Mouse (Mus musculus): ENCODE results near the gene Gdf1. TPM values are rescaled to one million over a fixed set of nuclear protein-coding genes. Genes with fewer than 3 reads are reported as not detected.

The Gdf1 gene
- polyA plus RNA-seq, 1 experiment from 2014 or later, result 0.16 TPM

GRCm38 (mm10) chr8:70361484-70362032 lies 31.9 kb downstream of the Gdf1 start:
- Histone ChIP-seq H3K36me3 (replicated peaks; ENCODE audit: insufficient read depth, low read length) (no peaks in the 10 kb centered on the region), H3K4me2 (ENCODE audit: low read depth, low read length) (no peak overlapping the region), H3K27me3 (ENCODE audit: insufficient read depth, low read length) (no peaks in the 10 kb centered on the region), H3K4me1 (ENCODE audit: insufficient read depth) (peaks cover 10% of the 10 kb centered on the region), H3K4me3 (ENCODE audit: low read depth, low read length) (no peak overlapping the region), H3K9ac (replicated peaks) (no peak overlapping the region), H3K9me3 (ENCODE audit: low read length) (no peaks in the 10 kb centered on the region), H3K27ac (ENCODE audit: low read depth) (no peak overlapping the region)
- WGBS (ENCODE audit: insufficient replicate concordance), result 79% methylated on average over 10 of the region's 10 CpGs
- ATAC-seq, result no peak
- TF ChIP-seq EP300 (IDR thresholded peaks at IDR 0.05; ENCODE audit: low read depth) (no peak), CTCF (IDR thresholded peaks at IDR 0.05; ENCODE audit: low read depth) (no peak)
- no peak for DNase-seq

GRCm38 (mm10) chr8:70364066-70364465 lies 34.4 kb downstream of the Gdf1 start:
- peak; percentile 80 for DNase-seq
- Histone ChIP-seq H3K9ac (replicated peaks) (no peak overlapping the region), H3K4me2 (ENCODE audit: low read depth, low read length) (no peak overlapping the region), H3K36me3 (replicated peaks; ENCODE audit: insufficient read depth, low read length) (no peaks in the 10 kb centered on the region), H3K4me1 (ENCODE audit: insufficient read depth) (peaks cover 4% of the 10 kb centered on the region; the same call in 1 of the 2 replicates), H3K9me3 (ENCODE audit: low read length) (no peaks in the 10 kb centered on the region), H3K27ac (ENCODE audit: low read depth) (peak overlapping the region; percentile 78), H3K4me3 (ENCODE audit: low read depth, low read length) (no peak overlapping the region), H3K27me3 (ENCODE audit: insufficient read depth, low read length) (no peaks in the 10 kb centered on the region)
- WGBS (ENCODE audit: insufficient replicate concordance), result 34% methylated on average over 5 of the region's 5 CpGs
- peak; percentile 23; the same call in 1 of the 2 replicates for TF ChIP-seq EP300 (IDR thresholded peaks at IDR 0.05; ENCODE audit: low read depth)
- TF ChIP-seq CTCF (IDR thresholded peaks at IDR 0.05; ENCODE audit: low read depth), result no peak
- peak; percentile 92 for ATAC-seq

GRCm38 (mm10) chr8:70366588-70366987 lies 37.0 kb downstream of the Gdf1 start:
- H3K4me2 ChIP-seq (ENCODE audit: low read depth, low read length), result no peak overlapping the region
- no peak overlapping the region for H3K9ac ChIP-seq (replicated peaks)
- DNase-seq (no peak), ATAC-seq (no peak)
- no peaks in the 10 kb centered on the region for H3K36me3 ChIP-seq (replicated peaks; ENCODE audit: insufficient read depth, low read length)
- no peak overlapping the region for H3K27ac ChIP-seq (ENCODE audit: low read depth)
- H3K4me1 ChIP-seq (ENCODE audit: insufficient read depth), result peaks cover 4% of the 10 kb centered on the region; the same call in 1 of the 2 replicates
- H3K9me3 ChIP-seq (ENCODE audit: low read length), result no peaks in the 10 kb centered on the region
- H3K27me3 ChIP-seq (ENCODE audit: insufficient read depth, low read length), result peaks cover under 1% of the 10 kb centered on the region
- WGBS (ENCODE audit: insufficient replicate concordance), result 63% methylated on average over 5 of the region's 5 CpGs
- H3K4me3 ChIP-seq (ENCODE audit: low read depth, low read length), result no peak overlapping the region
- no peak for TF ChIP-seq CTCF (IDR thresholded peaks at IDR 0.05; ENCODE audit: low read depth)
- TF ChIP-seq EP300 (IDR thresholded peaks at IDR 0.05; ENCODE audit: low read depth), result no peak

GRCm38 (mm10) chr8:70370476-70370875 lies 40.9 kb downstream of the Gdf1 start:
- Histone ChIP-seq H3K9ac (replicated peaks) (no peak overlapping the region), H3K27me3 (ENCODE audit: insufficient read depth, low read length) (peaks cover 40% of the 10 kb centered on the region), H3K9me3 (ENCODE audit: low read length) (no peaks in the 10 kb centered on the region), H3K4me2 (ENCODE audit: low read depth, low read length) (no peak overlapping the region), H3K36me3 (replicated peaks; ENCODE audit: insufficient read depth, low read length) (no peaks in the 10 kb centered on the region), H3K4me1 (ENCODE audit: insufficient read depth) (peaks cover 14% of the 10 kb centered on the region), H3K4me3 (ENCODE audit: low read depth, low read length) (no peak overlapping the region), H3K27ac (ENCODE audit: low read depth) (no peak overlapping the region)
- ATAC-seq (no peak), DNase-seq (no peak)
- TF ChIP-seq EP300 (IDR thresholded peaks at IDR 0.05; ENCODE audit: low read depth) (no peak), CTCF (IDR thresholded peaks at IDR 0.05; ENCODE audit: low read depth) (no peak)
- WGBS (ENCODE audit: insufficient replicate concordance), result 82% methylated on average over 7 of the region's 7 CpGs

GRCm38 (mm10) chr8:70371951-70372350 lies 42.3 kb downstream of the Gdf1 start:
- H3K36me3 ChIP-seq (replicated peaks; ENCODE audit: insufficient read depth, low read length), result no peaks in the 10 kb centered on the region
- no peak for DNase-seq
- TF ChIP-seq EP300 (IDR thresholded peaks at IDR 0.05; ENCODE audit: low read depth) (no peak), CTCF (IDR thresholded peaks at IDR 0.05; ENCODE audit: low read depth) (no peak)
- H3K27me3 ChIP-seq (ENCODE audit: insufficient read depth, low read length), result peaks cover 55% of the 10 kb centered on the region
- H3K9me3 ChIP-seq (ENCODE audit: low read length), result no peaks in the 10 kb centered on the region
- H3K27ac ChIP-seq (ENCODE audit: low read depth), result no peak overlapping the region
- ATAC-seq, result no peak
- H3K4me2 ChIP-seq (ENCODE audit: low read depth, low read length), result no peak overlapping the region
- peaks cover 26% of the 10 kb centered on the region for H3K4me1 ChIP-seq (ENCODE audit: insufficient read depth)
- no peak overlapping the region for H3K9ac ChIP-seq (replicated peaks)
- 51% methylated on average over 6 of the region's 6 CpGs for WGBS (ENCODE audit: insufficient replicate concordance)
- no peak overlapping the region for H3K4me3 ChIP-seq (ENCODE audit: low read depth, low read length)

GRCm38 (mm10) chr8:70373397-70374317 lies 44.0 kb downstream of the Gdf1 start, which contains the start of gene Comp:
Gene Comp (plus strand): TSS chr8:70373558.
- Histone ChIP-seq H3K9me3 (ENCODE audit: low read length) (no peaks in the 10 kb centered on the region), H3K9ac (replicated peaks) (no peak within 1 kb of the TSS; the same call in 1 of the 2 replicates), H3K4me1 (ENCODE audit: insufficient read depth) (peaks cover 26% of the 10 kb centered on the region), H3K36me3 (replicated peaks; ENCODE audit: insufficient read depth, low read length) (no peaks in the 10 kb centered on the region), H3K4me3 (ENCODE audit: low read depth, low read length) (peak within 1 kb of the TSS; percentile 53), H3K27ac (ENCODE audit: low read depth) (no peak within 1 kb of the TSS), H3K4me2 (ENCODE audit: low read depth, low read length) (peak within 1 kb of the TSS; percentile 68), H3K27me3 (ENCODE audit: insufficient read depth, low read length) (peaks cover 70% of the 10 kb centered on the region)
- ATAC-seq (no peak), DNase-seq (no peak)
- TF ChIP-seq CTCF (IDR thresholded peaks at IDR 0.05; ENCODE audit: low read depth), result no peak
- no peak for TF ChIP-seq EP300 (IDR thresholded peaks at IDR 0.05; ENCODE audit: low read depth)
- WGBS (ENCODE audit: insufficient replicate concordance), result 6% methylated on average over 47 of the region's 47 CpGs

All from liver, postnatal 0 days (tissue).